Mouse (Mus musculus) cerebellum, adult 9-11 months (tissue): ENCODE measurements around the gene Rtp3.

ENCODE experiments used
- DNase-seq: peaks from one replicate; pipeline ENCODE4 v3.0.0; 2022

Rtp3 gene

GRCm38 (mm10) chr9:110965910-110966231 is 24.5 kb downstream of the Rtp3 start:
- no peak for DNase-seq

GRCm38 (mm10) chr9:110965062-110965909 is 25.1 kb downstream of the Rtp3 start:
- DNase-seq, result no peak

- DNase-seq, result no peak
Measured at GRCm38 (mm10) chr9:110963566-110964115, 26.7 kb downstream of the Rtp3 start.

GRCm38 (mm10) chr9:110961386-110961785 is 29.0 kb downstream of the Rtp3 start:
- DNase-seq, result no peak

- no peak for DNase-seq
Measured at GRCm38 (mm10) chr9:110960230-110961149, 29.9 kb downstream of the Rtp3 start.

GRCm38 (mm10) chr9:110959669-110960068 is 30.7 kb downstream of the Rtp3 start:
- DNase-seq, result no peak

- DNase-seq, result no peak
Measured at GRCm38 (mm10) chr9:110955962-110956361, 34.4 kb downstream of the Rtp3 start.

GRCm38 (mm10) chr9:110954681-110955445 is 35.5 kb downstream of the Rtp3 start:
- DNase-seq, result no peak

GRCm38 (mm10) chr9:110953550-110954461 is 36.6 kb downstream of the Rtp3 start:
- DNase-seq, result peak; percentile 8

- DNase-seq, result no peak
Measured at GRCm38 (mm10) chr9:110952931-110953549, 37.3 kb downstream of the Rtp3 start.

GRCm38 (mm10) chr9:110952398-110952797 is 38.0 kb downstream of the Rtp3 start:
- DNase-seq, result no peak

- DNase-seq, result no peak
Measured at GRCm38 (mm10) chr9:110951866-110952265, 38.5 kb downstream of the Rtp3 start.

- no peak for DNase-seq
Measured at GRCm38 (mm10) chr9:110951397-110951796, 39.0 kb downstream of the Rtp3 start, which contains the start of gene Lrrc2. TSS of gene Lrrc2 (plus strand) at chr9:110951545.

- no peak for DNase-seq
Measured at GRCm38 (mm10) chr9:110950109-110950508, 40.3 kb downstream of the Rtp3 start.

GRCm38 (mm10) chr9:110948813-110949310 is 41.5 kb downstream of the Rtp3 start:
- no peak for DNase-seq

- DNase-seq, result no peak
Measured at GRCm38 (mm10) chr9:110947900-110948299, 42.5 kb downstream of the Rtp3 start.

- DNase-seq, result no peak
Measured at GRCm38 (mm10) chr9:110947261-110947661, 43.1 kb downstream of the Rtp3 start.

- no peak for DNase-seq
Measured at GRCm38 (mm10) chr9:110946548-110947044, 43.8 kb downstream of the Rtp3 start.

- DNase-seq, result no peak
Measured at GRCm38 (mm10) chr9:110945926-110946325, 44.5 kb downstream of the Rtp3 start, which contains the start of gene Tdgf1. TSS of gene Tdgf1 (minus strand) at chr9:110946158.

- no peak for DNase-seq
Measured at GRCm38 (mm10) chr9:110945343-110945742, 45.0 kb downstream of the Rtp3 start.

GRCm38 (mm10) chr9:110944265-110944664 is 46.1 kb downstream of the Rtp3 start:
- DNase-seq, result no peak
